Mouse (Mus musculus) ES-CJ7 (cell line): ENCODE data around the gene Ccl5.
A peak's percentile ranks its signal among the peaks of the same experiment; 100 is the strongest.

ENCODE experiments used
- DNase-seq: peaks from one replicate; pipeline ENCODE4 v3.0.0; 2011; ENCODE audit warnings: low read depth, low spot score

The Ccl5 gene

DNA sequence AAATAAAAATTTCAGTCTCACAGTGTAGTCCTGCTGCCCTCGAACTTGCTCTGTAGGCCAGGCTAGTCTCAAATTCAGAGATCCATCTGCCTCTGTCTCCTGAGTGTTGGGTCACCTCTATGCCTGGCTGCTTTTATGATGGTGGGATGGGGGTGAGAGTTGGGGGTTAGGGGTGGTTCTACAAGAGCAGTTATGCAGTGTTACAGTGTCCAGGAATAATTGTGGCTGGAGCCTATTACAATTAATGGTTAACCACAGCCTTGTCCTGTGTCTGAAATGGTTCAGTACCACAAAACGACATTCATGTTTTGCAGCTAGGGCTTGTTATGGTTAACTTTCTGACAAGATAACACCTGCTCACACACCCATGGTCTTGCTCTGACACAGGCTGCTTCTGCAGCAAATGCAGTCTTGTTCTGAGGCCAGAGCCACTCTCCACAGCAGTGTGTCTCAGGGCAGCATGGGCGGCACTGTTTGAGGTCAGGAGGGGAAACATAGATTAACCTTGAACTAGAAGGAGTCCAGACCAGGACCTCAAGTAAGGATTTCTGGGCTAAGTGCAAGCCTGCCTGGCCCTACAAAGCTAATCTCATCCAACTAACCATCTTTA is 8.5 kb upstream of the Ccl5 start:
- DNase-seq = no peak

DNA sequence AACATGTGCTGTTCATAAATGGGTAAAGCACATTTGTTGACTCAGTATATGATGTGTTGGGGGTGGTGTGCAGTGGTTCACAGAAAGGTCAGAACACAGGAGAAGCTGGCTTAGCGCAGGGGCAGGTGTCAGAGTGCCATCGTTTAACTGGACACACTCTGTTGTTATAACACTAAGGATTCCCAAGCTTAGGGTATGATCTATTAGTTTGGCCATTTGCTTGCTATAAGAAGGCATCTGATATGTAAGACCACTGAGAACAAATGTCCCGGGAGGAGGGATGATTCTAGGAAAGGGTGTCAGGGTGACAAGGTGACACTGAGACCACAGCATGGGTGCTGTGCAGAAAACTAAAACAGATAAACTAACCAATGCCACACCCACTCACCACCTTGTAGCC is 6.5 kb upstream of the Ccl5 start:
- no peak for DNase-seq

DNA sequence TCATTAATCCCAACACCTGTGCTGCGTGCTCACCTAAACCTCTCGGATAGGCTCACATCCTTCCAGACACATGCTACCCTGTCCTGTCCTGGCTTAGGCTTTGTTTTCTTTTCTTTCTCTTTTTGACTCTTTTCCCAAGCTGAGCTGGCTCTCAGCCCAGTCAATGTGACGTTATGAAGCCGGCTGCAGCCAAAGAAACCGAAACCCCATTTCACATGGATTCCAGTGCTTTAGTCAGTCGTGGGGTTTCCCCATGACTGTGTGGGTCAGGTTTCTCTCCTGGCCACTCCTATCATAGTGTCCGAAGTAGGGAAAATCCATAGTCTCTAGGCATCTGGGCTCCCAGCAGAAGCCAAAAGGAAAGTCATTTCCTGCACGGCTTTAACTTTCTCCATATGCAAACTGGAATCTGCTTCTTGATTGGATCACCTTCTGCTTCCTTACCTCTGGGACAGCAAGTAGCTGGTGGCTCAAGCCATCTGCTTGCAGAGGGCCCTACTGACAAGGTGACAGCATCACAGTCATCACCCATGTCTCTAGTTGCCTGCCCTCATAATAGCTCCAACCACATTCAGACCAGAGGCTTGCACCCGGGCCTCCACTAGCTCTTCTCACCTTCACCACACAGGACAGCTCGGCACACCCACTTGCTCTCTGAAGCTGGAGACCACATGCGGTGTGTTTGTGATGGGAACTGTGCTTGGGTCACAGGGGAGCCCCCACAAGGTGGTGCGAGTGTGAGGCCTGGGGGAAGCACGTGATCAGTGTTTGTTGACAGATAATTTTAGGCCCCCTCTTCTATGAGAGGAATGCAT is 4.5 kb upstream of the Ccl5 start:
- no peak for DNase-seq

DNA sequence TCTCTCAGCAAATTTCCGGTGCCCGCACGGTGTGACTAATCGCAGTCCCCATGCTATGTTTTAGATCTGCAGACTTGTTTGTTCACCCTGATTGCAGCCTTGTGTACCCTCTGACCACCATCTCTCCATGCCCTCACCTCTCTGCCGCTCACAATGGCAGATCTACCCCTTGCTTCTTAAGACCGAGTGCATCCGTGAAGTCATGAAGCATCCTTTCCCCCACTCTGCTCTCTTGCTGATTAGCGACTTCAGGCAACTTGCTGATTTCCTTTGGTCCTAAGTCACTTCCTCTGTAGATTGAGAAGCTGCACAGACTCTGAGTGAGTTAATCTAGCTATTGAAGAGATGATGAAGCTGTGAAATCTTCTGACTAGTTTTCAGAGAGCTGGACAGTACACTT is 3.8 kb upstream of the Ccl5 start:
- no peak for DNase-seq

DNA sequence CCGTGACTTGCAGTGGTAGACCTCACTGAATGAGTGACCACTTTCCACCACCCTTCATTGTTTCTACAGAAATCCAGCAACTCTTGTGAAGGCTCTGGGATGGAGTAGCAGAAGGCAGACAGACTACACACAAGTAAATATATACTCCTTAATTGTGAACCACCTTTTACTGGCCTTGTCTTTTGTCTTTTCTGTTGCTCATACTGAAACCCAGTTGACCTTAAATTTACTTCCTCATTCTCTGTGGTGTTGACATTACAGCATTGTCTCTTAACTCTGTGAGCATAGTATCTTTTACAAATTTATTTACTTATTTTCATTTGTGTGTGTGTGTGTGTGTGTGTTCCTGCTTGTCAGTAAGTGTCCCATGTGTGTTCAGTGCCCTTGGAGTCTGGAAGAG is 2.9 kb upstream of the Ccl5 start:
- no peak for DNase-seq

DNA sequence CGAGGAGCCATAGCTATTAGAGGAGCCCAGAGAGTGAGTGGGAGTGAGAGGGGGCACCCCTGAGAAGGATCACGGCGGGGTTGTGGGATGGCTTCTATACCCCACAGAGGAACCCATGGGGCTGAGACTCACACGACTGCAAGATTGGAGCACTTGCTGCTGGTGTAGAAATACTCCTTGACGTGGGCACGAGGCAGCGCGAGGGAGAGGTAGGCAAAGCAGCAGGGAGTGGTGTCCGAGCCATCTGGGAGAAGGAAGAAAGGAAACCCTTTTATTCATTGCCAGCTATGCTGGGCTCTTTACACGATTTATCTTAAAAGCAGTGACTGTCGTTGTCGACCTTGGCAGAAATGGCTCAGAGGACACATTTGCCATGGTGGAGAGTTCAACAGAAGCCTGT is 1.3 kb downstream of the Ccl5 start:
- no peak for DNase-seq

DNA sequence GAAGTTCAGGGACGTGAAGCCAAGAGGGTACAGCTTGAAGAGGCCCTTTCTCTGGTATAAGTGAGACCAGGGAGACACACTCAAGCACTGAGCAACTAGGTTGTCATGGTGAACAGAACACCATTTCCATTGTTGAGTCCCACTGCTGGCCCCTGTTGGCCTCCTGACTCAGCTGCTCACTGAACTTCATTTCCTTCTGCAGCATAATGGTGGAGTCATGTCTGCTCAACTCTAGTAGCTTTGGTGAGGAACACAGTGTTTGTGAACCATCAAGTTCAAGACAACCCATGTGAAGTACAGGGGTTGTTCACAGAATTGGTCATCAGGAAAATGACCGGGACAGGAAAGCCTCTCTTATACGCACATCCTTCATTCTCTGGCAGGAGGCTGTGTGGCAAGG is 8.2 kb downstream of the Ccl5 start, which contains the start of gene Heatr9:
Gene Heatr9, minus strand, starts transcription at position 101 of the 400 bp plus-strand sequence.
- no peak for DNase-seq

DNA sequence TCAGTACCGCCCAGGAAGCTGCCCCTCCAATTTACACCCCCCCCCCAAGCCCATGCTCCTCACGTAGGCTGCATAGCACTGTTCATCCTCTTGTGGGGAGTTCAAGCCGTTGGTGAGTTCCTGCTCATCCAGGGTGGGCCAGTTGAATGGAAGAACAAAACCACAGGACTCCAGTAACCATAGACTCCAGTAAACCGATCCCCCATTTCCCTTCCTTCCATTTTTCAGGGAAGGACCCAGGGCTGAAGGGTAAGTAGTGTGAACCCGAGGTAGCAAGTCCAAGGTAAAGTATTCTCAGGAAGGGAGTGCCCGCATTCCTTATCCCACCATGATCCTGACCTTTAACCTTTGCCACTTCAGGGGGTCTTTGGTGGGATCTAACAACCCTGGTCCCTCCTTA is 11.9 kb downstream of the Ccl5 start:
- peak; percentile 56 for DNase-seq

DNA sequence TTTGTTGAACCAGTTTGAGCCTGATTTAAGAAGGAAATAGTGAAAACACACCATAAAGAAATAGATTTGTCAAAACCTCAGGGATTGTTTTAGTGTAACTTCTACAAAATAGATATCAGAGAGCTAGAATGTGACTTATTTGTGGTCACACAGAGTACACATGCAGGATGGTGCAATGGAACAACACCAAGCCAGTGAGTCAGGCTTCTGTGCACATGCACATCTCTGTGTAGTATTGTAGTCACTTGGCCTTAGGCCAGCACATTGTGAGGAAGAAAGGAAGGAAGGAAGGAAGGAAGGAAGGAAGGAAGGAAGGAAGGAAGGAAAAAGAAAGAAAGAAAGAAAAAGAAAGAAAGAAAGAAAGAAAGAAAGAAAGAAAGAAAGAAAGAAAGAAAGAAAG is 13.2 kb downstream of the Ccl5 start:
- no peak for DNase-seq

DNA sequence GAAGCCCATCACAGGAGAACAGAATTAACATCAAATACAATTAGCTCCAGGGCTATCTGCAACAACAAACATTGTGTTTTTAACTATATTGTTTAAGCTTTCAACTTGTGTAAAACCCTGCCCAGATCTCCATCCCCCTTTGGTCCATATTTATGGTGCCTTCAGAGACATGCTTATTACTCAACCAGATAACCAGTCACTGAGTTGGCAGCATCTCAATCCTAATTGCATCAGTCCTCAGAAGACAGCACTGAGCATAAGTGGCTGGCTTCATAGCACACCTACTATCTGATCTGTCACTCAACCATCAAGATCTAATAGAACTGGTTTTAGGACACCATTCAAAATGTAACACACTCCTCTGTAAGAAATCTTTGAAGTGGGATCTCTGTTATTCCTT is 20.8 kb downstream of the Ccl5 start:
- no peak for DNase-seq

DNA sequence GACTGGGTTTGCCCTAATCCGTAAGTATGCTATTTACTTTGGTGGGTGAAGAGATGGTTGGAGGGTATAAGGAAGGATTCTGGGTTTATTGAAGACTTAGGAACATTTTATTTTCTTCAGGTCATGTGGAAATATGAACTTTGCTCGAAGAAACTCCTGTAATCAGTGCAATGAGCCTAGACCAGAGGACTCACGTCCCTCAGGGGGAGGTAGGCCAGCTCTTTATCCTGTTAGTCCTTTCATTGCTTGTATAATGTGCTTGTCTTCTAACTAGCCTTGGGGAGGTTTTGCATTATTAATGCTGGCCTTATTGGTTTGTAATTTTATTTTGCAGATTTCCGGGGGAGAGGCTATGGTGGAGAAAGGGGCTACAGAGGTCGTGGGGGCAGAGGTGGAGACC is 26.0 kb downstream of the Ccl5 start:
- DNase-seq = no peak

DNA sequence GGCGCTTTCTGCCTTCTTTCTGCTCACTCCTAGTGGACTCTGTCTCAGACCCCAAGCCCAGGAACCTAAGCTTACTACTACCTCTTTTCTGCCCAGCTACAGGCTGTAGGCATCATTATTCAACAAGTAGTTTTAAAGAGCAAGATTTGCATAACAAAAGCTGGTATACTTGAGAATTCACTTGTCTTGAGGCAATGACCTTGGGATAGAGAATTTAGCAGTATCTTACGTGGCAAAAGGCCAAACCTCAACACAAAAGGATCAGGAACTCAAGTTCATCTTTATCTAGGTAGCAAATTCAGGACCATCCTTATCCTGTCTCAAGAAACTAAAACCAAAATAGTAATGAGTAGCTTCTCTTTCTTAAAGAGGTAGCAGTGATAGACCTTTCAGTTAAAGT is 34.7 kb downstream of the Ccl5 start:
- DNase-seq = peak; percentile 93

DNA sequence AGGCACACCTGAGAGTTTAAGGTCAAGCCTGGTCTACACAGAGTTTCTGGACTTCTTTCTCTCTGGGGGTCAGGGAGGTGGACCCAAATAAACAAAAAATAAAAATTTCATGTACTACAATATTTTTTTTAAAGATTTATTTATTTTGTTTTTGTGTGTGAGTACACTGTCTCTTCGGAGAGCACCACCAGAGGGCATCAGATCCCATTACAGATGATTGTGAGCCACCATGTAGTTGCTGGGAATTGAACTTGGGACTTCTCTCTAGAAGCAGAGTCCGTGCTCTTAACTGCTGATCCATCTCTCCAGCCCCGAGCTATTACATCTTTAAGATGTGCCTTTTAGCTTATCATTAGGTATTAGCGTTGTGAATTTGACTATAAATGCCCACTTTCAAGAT is 38.8 kb downstream of the Ccl5 start:
- DNase-seq = peak; percentile 48
